Mouse (Mus musculus) cortical plate, adult 2 months (tissue): ENCODE data around the gene Upk3a.

Source experiments
- CTCF ChIP-seq: fragments of 200-500 bp; IDR thresholded peaks from 2 replicates; pipeline ENCODE4 v1.5.1; 2011; ENCODE audit warnings: mild to moderate bottlenecking, control low read depth, low read length; ENCODE audit not compliant: insufficient read depth; ENCODE audit errors: extremely low read depth
- POLR2A ChIP-seq: fragments of 200-500 bp; IDR thresholded peaks from 2 replicates; pipeline ENCODE4 v1.6.1; 2011; ENCODE audit warnings: mild to moderate bottlenecking, low read length, control low read depth; ENCODE audit not compliant: insufficient read depth; ENCODE audit errors: extremely low read depth

DNA sequence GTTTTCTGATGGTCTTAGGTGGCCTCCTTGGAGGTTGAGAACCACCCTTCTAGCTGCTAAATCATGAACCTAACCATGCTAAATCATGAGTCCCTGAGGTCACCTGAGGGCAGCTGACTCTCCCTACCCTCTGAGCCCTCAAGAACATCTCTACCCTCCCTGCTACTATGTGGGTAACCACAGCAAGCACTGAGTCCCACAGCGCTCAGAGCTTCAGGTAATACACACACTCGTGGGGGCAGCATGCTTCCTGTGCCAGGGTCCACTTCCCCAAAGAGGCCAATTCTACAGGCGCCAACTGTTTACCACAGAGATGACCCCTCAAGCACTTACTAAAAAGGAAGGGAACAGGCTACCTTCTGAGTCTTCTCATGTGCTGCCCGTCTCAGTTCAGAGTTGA lies 48.4 kb upstream of the Upk3a start:
- no peak for TF ChIP-seq POLR2A
- TF ChIP-seq CTCF, result no peak
